Mouse (Mus musculus) thymus, adult 2 months (tissue): ENCODE measurements around the gene Myh13.

Source experiments
- CTCF ChIP-seq: fragments of 200-500 bp; IDR thresholded peaks from 2 replicates; pipeline ENCODE4 v1.5.1; 2012; ENCODE audit warnings: mild to moderate bottlenecking, control low read depth, low read length, moderate library complexity, borderline replicate concordance; ENCODE audit not compliant: control insufficient read depth, poor library complexity, insufficient read depth; ENCODE audit errors: extremely low read depth
- POLR2A ChIP-seq: fragments of 200-500 bp; IDR thresholded peaks from 2 replicates; pipeline ENCODE4 v1.6.1; 2012; ENCODE audit warnings: mild to moderate bottlenecking, low read length, control low read depth, moderate library complexity; ENCODE audit not compliant: control insufficient read depth, poor library complexity, insufficient read depth; ENCODE audit errors: extremely low read depth

- TF ChIP-seq POLR2A = no peak
- no peak for TF ChIP-seq CTCF
These were observed at the start of gene Myh13 for GRCm38 (mm10) chr11:67321358-67321757.
